Mouse (Mus musculus) MEL (cell line): ENCODE data around the gene Lbr. TPM values are rescaled to one million over a fixed set of nuclear protein-coding genes. Genes with fewer than 3 reads are reported as not detected.

Source experiments
- DNase-seq: peaks from one replicate; pipeline ENCODE4 v3.0.0; 2011; ENCODE audit warnings: low read depth, low spot score
- H3K27ac ChIP-seq: 2 replicates; pipeline ENCODE4 v1.5.1; 2012; ENCODE audit warnings: low read depth, mild to moderate bottlenecking, control low read depth, low read length, moderate library complexity; ENCODE audit not compliant: control insufficient read depth
- H3K27me3 ChIP-seq, 2 experiments: fragments of 150-350 bp in 1 of 2; sonication (generic) in 1 of 2; 2 replicates each; pipeline ENCODE4 v1.6.1; 2012; ENCODE audit warnings: low read length in 2 of 2, mild to moderate bottlenecking in 2 of 2, improper control_type of control experiment in 1 of 2, moderate library complexity in 1 of 2; ENCODE audit not compliant: insufficient read depth in 2 of 2, control insufficient read depth in 1 of 2
- H3K36me3 ChIP-seq, 2 experiments: 2 replicates each; pipeline ENCODE4 v1.6.1; 2012 to 2014; ENCODE audit warnings: low read length in 2 of 2, improper control_type of control experiment in 1 of 2, inconsistent platforms in 1 of 2, mild to moderate bottlenecking in 1 of 2; ENCODE audit not compliant: insufficient read depth in 2 of 2, control insufficient read depth in 1 of 2
- H3K4me1 ChIP-seq, 2 experiments: fragments of 150-350 bp in 1 of 2; sonication (generic) in 1 of 2; 2 replicates each; pipeline ENCODE4 v1.6.1; 2012; ENCODE audit warnings: low read length in 2 of 2, improper control_type of control experiment in 1 of 2, mild to moderate bottlenecking in 1 of 2; ENCODE audit not compliant: insufficient read depth in 2 of 2, control insufficient read depth in 1 of 2
- H3K4me3 ChIP-seq, 2 experiments: fragments of 150-350 bp in 1 of 2; sonication (generic) in 1 of 2; 2 replicates each; pipeline ENCODE4 v1.5.1; 2012; ENCODE audit warnings: low read depth in 2 of 2, low read length in 2 of 2, mild to moderate bottlenecking in 2 of 2, moderate library complexity in 2 of 2, control low read depth in 1 of 2, improper control_type of control experiment in 1 of 2; ENCODE audit not compliant: control insufficient read depth in 1 of 2, insufficient read depth in 1 of 2
- H3K79me2 ChIP-seq: 2 replicates; pipeline ENCODE4 v1.6.1; 2012; ENCODE audit warnings: mild to moderate bottlenecking, low read length, moderate library complexity; ENCODE audit not compliant: control insufficient read depth, poor library complexity, insufficient read depth
- H3K9ac ChIP-seq: 2 replicates; pipeline ENCODE4 v1.6.1; 2012; ENCODE audit warnings: low read depth, mild to moderate bottlenecking, control low read depth, low read length, moderate library complexity; ENCODE audit not compliant: control insufficient read depth, poor library complexity, severe bottlenecking
- H3K9me3 ChIP-seq: fragments of 150-350 bp; sonication (generic); replicated peaks from 2 replicates; pipeline ENCODE4 v1.6.1; 2012; ENCODE audit warnings: mild to moderate bottlenecking, low read length, improper control_type of control experiment, moderate library complexity; ENCODE audit not compliant: insufficient read depth
- BHLHE40 ChIP-seq: IDR thresholded peaks from 2 replicates; pipeline ENCODE4 v1.6.1; 2012; ENCODE audit warnings: low read depth, mild to moderate bottlenecking, inconsistent platforms, low read length, improper control_type of control experiment, borderline replicate concordance
- CHD1 ChIP-seq: IDR thresholded peaks from 2 replicates; pipeline ENCODE4 v1.6.1; 2012; ENCODE audit warnings: low read depth, mild to moderate bottlenecking, inconsistent platforms, low read length, improper control_type of control experiment
- CHD2 ChIP-seq: IDR thresholded peaks from 2 replicates; pipeline ENCODE4 v1.6.1; 2011; ENCODE audit warnings: low read length, improper control_type of control experiment
- CTCF ChIP-seq, 3 experiments: IDR thresholded peaks in 2 of 3; conservative IDR thresholded peaks in 1 of 3; 2 replicates each; pipeline ENCODE4 v1.5.1; 2011 to 2012; ENCODE audit warnings: low read length in 3 of 3, low read depth in 2 of 3, mild to moderate bottlenecking in 2 of 3, improper control_type of control experiment in 1 of 3, inconsistent platforms in 1 of 3, mixed read lengths in 1 of 3, moderate library complexity in 1 of 3; ENCODE audit not compliant: control insufficient read depth in 1 of 3, insufficient read depth in 1 of 3, poor library complexity in 1 of 3, severe bottlenecking in 1 of 3
- E2F4 ChIP-seq: IDR thresholded peaks from 2 replicates; pipeline ENCODE4 v1.6.1; 2011; ENCODE audit warnings: low read depth, low read length, improper control_type of control experiment, borderline replicate concordance
- ELF1 ChIP-seq: IDR thresholded peaks from 2 replicates; pipeline ENCODE4 v1.6.1; 2014; ENCODE audit warnings: low read depth, mild to moderate bottlenecking, inconsistent platforms, low read length, improper control_type of control experiment, moderate library complexity
- ETS1 ChIP-seq: IDR thresholded peaks from 2 replicates; pipeline ENCODE4 v1.6.1; 2012; ENCODE audit warnings: low read depth, mild to moderate bottlenecking, inconsistent platforms, low read length, improper control_type of control experiment, moderate library complexity
- GABPA ChIP-seq: IDR thresholded peaks from 2 replicates; pipeline ENCODE4 v1.6.1; 2012; ENCODE audit warnings: low read depth, mild to moderate bottlenecking, inconsistent platforms, low read length, improper control_type of control experiment, moderate library complexity
- GATA1 ChIP-seq: IDR thresholded peaks from 2 replicates; pipeline ENCODE4 v1.6.1; 2011; ENCODE audit warnings: low read depth, low read length, improper control_type of control experiment
- HCFC1 ChIP-seq: IDR thresholded peaks from 2 replicates; pipeline ENCODE4 v1.6.1; 2012; ENCODE audit warnings: low read depth, mild to moderate bottlenecking, inconsistent platforms, low read length, improper control_type of control experiment, moderate library complexity
- JUND ChIP-seq: IDR thresholded peaks from 2 replicates; pipeline ENCODE4 v1.6.1; 2011; ENCODE audit warnings: low read depth, mild to moderate bottlenecking, improper control_type of control experiment, low read length
- KAT2A ChIP-seq: conservative IDR thresholded peaks from 2 replicates; pipeline ENCODE4 v1.6.1; 2012; ENCODE audit warnings: low read depth, low read length, improper control_type of control experiment, inconsistent platforms
- MAFK ChIP-seq: IDR thresholded peaks from 2 replicates; pipeline ENCODE4 v1.6.1; 2011; ENCODE audit warnings: low read depth, mild to moderate bottlenecking, low read length, improper control_type of control experiment, borderline replicate concordance
- MEF2A ChIP-seq: IDR thresholded peaks from 2 replicates; pipeline ENCODE4 v1.6.1; 2014; ENCODE audit warnings: low read depth, mild to moderate bottlenecking, inconsistent platforms, low read length, improper control_type of control experiment; ENCODE audit not compliant: poor library complexity, insufficient replicate concordance, severe bottlenecking; ENCODE audit errors: extremely low read depth
- MXI1 ChIP-seq: IDR thresholded peaks from 2 replicates; pipeline ENCODE4 v1.6.1; 2011; ENCODE audit warnings: mild to moderate bottlenecking, low read depth, low read length, improper control_type of control experiment
- MYC ChIP-seq: IDR thresholded peaks from 2 replicates; pipeline ENCODE4 v1.6.1; 2011; ENCODE audit warnings: low read depth, mild to moderate bottlenecking, low read length, improper control_type of control experiment, moderate library complexity
- NELFE ChIP-seq: IDR thresholded peaks from 2 replicates; pipeline ENCODE4 v1.6.1; 2011; ENCODE audit warnings: low read depth, low read length, improper control_type of control experiment
- POLR2A ChIP-seq, 2 experiments: IDR thresholded peaks; 2 replicates each; pipeline ENCODE4 v1.6.1; 2011 to 2012; ENCODE audit warnings: low read length in 2 of 2, mild to moderate bottlenecking in 2 of 2, control low read depth in 1 of 2, improper control_type of control experiment in 1 of 2, low read depth in 1 of 2, moderate library complexity in 1 of 2; ENCODE audit not compliant: control insufficient read depth in 1 of 2, insufficient read depth in 1 of 2, poor library complexity in 1 of 2
- POLR2AphosphoS2 ChIP-seq: IDR thresholded peaks from 2 replicates; pipeline ENCODE4 v1.6.1; 2011; ENCODE audit warnings: low read length, improper control_type of control experiment
- RAD21 ChIP-seq: IDR thresholded peaks from 2 replicates; pipeline ENCODE4 v1.6.1; 2011; ENCODE audit warnings: mild to moderate bottlenecking, low read depth, low read length, improper control_type of control experiment
- SIN3A ChIP-seq: IDR thresholded peaks from 2 replicates; pipeline ENCODE4 v1.6.1; 2012; ENCODE audit warnings: low read length, improper control_type of control experiment, inconsistent platforms
- SMC3 ChIP-seq: IDR thresholded peaks from 2 replicates; pipeline ENCODE4 v1.6.1; 2011; ENCODE audit warnings: low read depth, low read length, improper control_type of control experiment
- UBTF ChIP-seq: IDR thresholded peaks from 2 replicates; pipeline ENCODE4 v1.6.1; 2012; ENCODE audit warnings: low read depth, mild to moderate bottlenecking, inconsistent platforms, low read length, improper control_type of control experiment, moderate library complexity, borderline replicate concordance; ENCODE audit not compliant: insufficient read depth
- USF1 ChIP-seq: IDR thresholded peaks from 2 replicates; pipeline ENCODE4 v1.6.1; 2014; ENCODE audit warnings: low read depth, mild to moderate bottlenecking, inconsistent platforms, low read length, improper control_type of control experiment, moderate library complexity
- ZKSCAN1 ChIP-seq: IDR thresholded peaks from 2 replicates; pipeline ENCODE4 v1.6.1; 2012; ENCODE audit warnings: low read depth, mild to moderate bottlenecking, inconsistent platforms, low read length, improper control_type of control experiment, moderate library complexity
- ZNF384 ChIP-seq: IDR thresholded peaks from 2 replicates; pipeline ENCODE4 v1.6.1; 2012; ENCODE audit warnings: low read depth, mild to moderate bottlenecking, inconsistent platforms, low read length, improper control_type of control experiment
- polyA plus RNA-seq, 2 experiments: library from polyadenylated mRNA; stranded (reverse) in 1 of 2; unstranded in 1 of 2; fragments of >175 nt in 1 of 2; fragments of >200 nt in 1 of 2; gene quantifications; 2 replicates each; pipeline versions ENCODE4 v1.2.1 to v1.2.4; 2012; ENCODE audit warnings: low replicate concordance in 2 of 2, low read depth in 1 of 2; ENCODE audit not compliant: insufficient read length in 2 of 2, insufficient read depth in 1 of 2, missing spikeins in 1 of 2
- total RNA-seq: library from RNA; depleted of rRNA; stranded (reverse); fragments of 300-350 nt; gene quantifications from 2 replicates; pipeline ENCODE4 v1.2.3, GENCODE M21; 2012

Lbr gene
- total and polyA plus RNA-seq, 3 experiments: 106 to 120 TPM; not detected in 1

DNA sequence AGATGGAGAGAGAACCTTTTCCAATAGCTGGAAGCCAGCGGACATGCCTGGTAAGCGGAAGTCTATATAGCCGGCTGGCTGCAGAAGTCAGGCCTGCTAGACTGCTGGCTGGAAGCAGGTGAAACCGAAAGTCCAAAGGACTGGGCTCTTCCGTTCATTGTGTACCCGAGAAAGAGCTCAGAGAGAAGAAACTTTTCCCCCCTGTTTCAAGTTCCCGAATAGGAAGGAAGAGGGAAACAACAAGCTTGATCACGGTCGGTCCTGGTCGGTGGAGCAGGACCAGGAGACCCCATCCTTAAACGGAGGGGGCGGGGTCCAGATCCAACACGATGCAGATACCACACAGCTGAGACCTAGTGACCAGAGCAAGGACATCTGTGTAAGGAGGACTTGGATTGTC is 9.6 kb upstream of the Lbr start:
- Histone ChIP-seq H3K36me3 (no peaks in the 10 kb centered on the region), H3K27me3 (no peaks in the 10 kb centered on the region; a peak in 1 of 4 replicates), H3K9me3 (no peaks in the 10 kb centered on the region), H3K79me2 (no peaks in the 10 kb centered on the region), H3K9ac (no peak overlapping the region), H3K4me1 (no peaks in the 10 kb centered on the region), H3K4me3 (no peak overlapping the region), H3K27ac (no peak overlapping the region)
- TF ChIP-seq CHD1 (no peak), NELFE (no peak), KAT2A (no peak)
- DNase-seq: no peak

- Histone ChIP-seq H3K36me3 (no peaks in the 10 kb centered on the region), H3K27ac (no peak overlapping the region), H3K27me3 (no peaks in the 10 kb centered on the region; a peak in 1 of 4 replicates), H3K4me1 (no peaks in the 10 kb centered on the region), H3K79me2 (no peaks in the 10 kb centered on the region), H3K4me3 (no peak overlapping the region), H3K9me3 (no peaks in the 10 kb centered on the region)
- no peak for DNase-seq
- TF ChIP-seq USF1 (no peak), POLR2AphosphoS2 (no peak), CTCF (IDR thresholded peaks at IDR 0.05 in 2 of 3, conservative IDR thresholded peaks at IDR 0.05 in 1 of 3; ENCODE audit: control insufficient read depth in 1 of 3, insufficient read depth in 1 of 3, low read depth in 2 of 3, low read length in 3 of 3, poor library complexity in 1 of 3, severe bottlenecking in 1 of 3) (no peak), ZKSCAN1 (no peak), MYC (no peak), POLR2A (IDR thresholded peaks at IDR 0.05; ENCODE audit: control insufficient read depth in 1 of 2, insufficient read depth in 1 of 2, low read depth in 1 of 2, low read length in 2 of 2, poor library complexity in 1 of 2) (no peak), ETS1 (no peak), E2F4 (no peak), MEF2A (no peak), ELF1 (no peak), CHD2 (no peak)
- TF ChIP-seq, all 39 proteins: peak for 0
- H3K9ac ChIP-seq: no peak overlapping the region
Observed at GRCm38 (mm10) chr1:181851521-181852310, 8.9 kb upstream of the Lbr start.

GRCm38 (mm10) chr1:181850441-181850840 is 7.6 kb upstream of the Lbr start:
- Histone ChIP-seq H3K4me3 (no peak overlapping the region), H3K9me3 (no peaks in the 10 kb centered on the region), H3K27me3 (no peaks in the 10 kb centered on the region; a peak in 1 of 4 replicates), H3K36me3 (no peaks in the 10 kb centered on the region), H3K9ac (no peak overlapping the region), H3K27ac (no peak overlapping the region), H3K4me1 (no peaks in the 10 kb centered on the region), H3K79me2 (no peaks in the 10 kb centered on the region)
- no peak for DNase-seq
- no peak for TF ChIP-seq UBTF
- TF ChIP-seq MAFK: no peak
- no peak for TF ChIP-seq SIN3A
- TF ChIP-seq JUND: no peak
- TF ChIP-seq MXI1: no peak
- TF ChIP-seq BHLHE40: no peak
- no peak for TF ChIP-seq ETS1
- TF ChIP-seq HCFC1: no peak
- TF ChIP-seq GABPA: no peak
- TF ChIP-seq RAD21: no peak
- no peak for TF ChIP-seq CHD2
- no peak for TF ChIP-seq SMC3
- TF ChIP-seq KAT2A: no peak
- no peak for TF ChIP-seq GATA1
- TF ChIP-seq MEF2A: no peak
- no peak for TF ChIP-seq ZNF384
